Mouse (Mus musculus): ENCODE measurements around the gene Arsb.

Gene Arsb

GRCm38 (mm10) chr13:93921831-93922565 is 150.6 kb downstream of the Arsb start:
- DNase-seq (ENCODE audit: low spot score in 2 of 2), result no peak

GRCm38 (mm10) chr13:93922566-93922910 is 151.1 kb downstream of the Arsb start:
- DNase-seq (ENCODE audit: low spot score in 2 of 2), result no peak

- no peak for DNase-seq (ENCODE audit: low spot score in 2 of 2)
Measured at GRCm38 (mm10) chr13:93924735-93925432, 153.5 kb downstream of the Arsb start.

- peak in 1 of 2 experiments; percentile 35 for DNase-seq (ENCODE audit: low spot score in 2 of 2)
Measured at GRCm38 (mm10) chr13:93930561-93931340, 159.3 kb downstream of the Arsb start.

- DNase-seq (ENCODE audit: low spot score in 2 of 2), result no peak
Measured at GRCm38 (mm10) chr13:93936455-93936854, 165.0 kb downstream of the Arsb start.

GRCm38 (mm10) chr13:93938118-93938517 is 166.7 kb downstream of the Arsb start:
- DNase-seq (ENCODE audit: low spot score in 2 of 2), result no peak

- peak in 1 of 2 experiments; percentile 52 for DNase-seq (ENCODE audit: low spot score in 2 of 2)
Measured at GRCm38 (mm10) chr13:93939363-93940127, 168.1 kb downstream of the Arsb start.

- DNase-seq (ENCODE audit: low spot score in 2 of 2), result peak in 1 of 2 experiments; percentile 52
Measured at GRCm38 (mm10) chr13:93940742-93941531, 169.5 kb downstream of the Arsb start.

GRCm38 (mm10) chr13:93950996-93951395 is 179.6 kb downstream of the Arsb start:
- no peak for DNase-seq (ENCODE audit: low spot score in 2 of 2)

- no peak for DNase-seq (ENCODE audit: low spot score in 2 of 2)
Measured at GRCm38 (mm10) chr13:93951555-93951954, 180.1 kb downstream of the Arsb start.

- DNase-seq (ENCODE audit: low spot score in 2 of 2), result no peak
Measured at GRCm38 (mm10) chr13:93952466-93952865, 181.0 kb downstream of the Arsb start.

GRCm38 (mm10) chr13:93957907-93958306 is 186.5 kb downstream of the Arsb start:
- no peak for DNase-seq (ENCODE audit: low spot score in 2 of 2)

GRCm38 (mm10) chr13:93966271-93966670 is 194.8 kb downstream of the Arsb start:
- DNase-seq (ENCODE audit: low spot score in 2 of 2), result no peak

- DNase-seq (ENCODE audit: low spot score in 2 of 2), result peak in 1 of 2 experiments; percentile 47
Measured at GRCm38 (mm10) chr13:93967138-93967537, 195.7 kb downstream of the Arsb start.

GRCm38 (mm10) chr13:93970115-93970514 is 198.7 kb downstream of the Arsb start:
- no peak for DNase-seq (ENCODE audit: low spot score in 2 of 2)

- no peak for DNase-seq (ENCODE audit: low spot score in 2 of 2)
Measured at GRCm38 (mm10) chr13:93972423-93972822, 201.0 kb downstream of the Arsb start.

- no peak for DNase-seq (ENCODE audit: low spot score in 2 of 2)
Measured at GRCm38 (mm10) chr13:93975668-93976067, 204.2 kb downstream of the Arsb start.

- DNase-seq (ENCODE audit: low spot score in 2 of 2), result no peak
Measured at GRCm38 (mm10) chr13:93976897-93977530, 205.6 kb downstream of the Arsb start.

- DNase-seq (ENCODE audit: low spot score in 2 of 2), result no peak
Measured at GRCm38 (mm10) chr13:93978703-93979495, 207.5 kb downstream of the Arsb start.

GRCm38 (mm10) chr13:93979754-93980153 is 208.3 kb downstream of the Arsb start:
- DNase-seq (ENCODE audit: low spot score in 2 of 2), result no peak

Measured in urinary bladder, postnatal 4 days (tissue).